Mouse (Mus musculus) heart, adult 2 months (tissue): ENCODE results near the gene Glis2.

Experiments
- CTCF ChIP-seq: fragments of 200-600 bp; IDR thresholded peaks from 2 replicates; pipeline ENCODE4 v1.8.1; 2022; ENCODE audit warnings: antibody characterized with exemption, mild to moderate bottlenecking, moderate library complexity
- EP300 ChIP-seq: fragments of 200-500 bp; IDR thresholded peaks from 2 replicates; pipeline ENCODE4 v1.6.1; 2011; ENCODE audit warnings: low read depth, low read length, control low read depth; ENCODE audit not compliant: insufficient read depth
- POLR2A ChIP-seq: fragments of 200-500 bp; IDR thresholded peaks from 2 replicates; pipeline ENCODE4 v1.6.1; 2011; ENCODE audit warnings: mild to moderate bottlenecking, low read depth, low read length, control low read depth; ENCODE audit not compliant: insufficient read depth

GRCm38 (mm10) chr16:4624481-4625110, 30.1 kb downstream of the Glis2 start, which contains the start of gene Pam16:
- peak; percentile 76 for TF ChIP-seq POLR2A
- 0 out of 2 replicates have a peak, but pooled peaks have one; percentile 11 for TF ChIP-seq EP300
- TF ChIP-seq CTCF, result no peak
